Comparison of ENCODE assay signal across 23 mouse cellular contexts in the genomic region with DNA sequence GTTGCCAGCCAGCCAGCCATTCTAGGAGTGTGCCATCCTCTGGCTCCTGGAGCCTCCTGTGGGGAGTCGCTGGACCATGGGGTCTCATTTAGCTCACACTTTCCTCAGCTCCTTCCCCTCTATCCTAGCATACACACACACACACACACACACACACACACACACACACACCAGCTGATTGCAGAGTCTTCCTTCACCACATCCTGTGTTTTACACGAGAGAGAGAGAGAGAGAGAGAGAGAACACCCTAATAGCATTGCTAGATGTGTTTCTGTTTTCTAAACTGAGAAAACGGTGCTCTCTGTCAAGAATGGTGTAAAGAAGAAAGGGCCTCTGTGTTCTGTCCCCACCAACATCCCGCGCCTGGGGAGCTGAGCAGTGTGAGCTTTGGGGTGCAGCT. TPM values are rescaled to one million over a fixed set of nuclear protein-coding genes. Genes with fewer than 3 reads are reported as not detected.
DNase-seq lines count a peak whose midpoint lies in the region; ATAC-seq lines count a peak whose summit lies in the region.
"Had no signal": no experiment of that assay in that cellular context is flagged by ENCODE, and none has a peak within 500 bp of the region (broad histone marks: within the 10 kb centered on the region; RNA-seq: fewer than 3 reads in every experiment).

No protein-coding gene starts in this region.

- peak overlapping the region; percentile 33; the same call in 1 of the 2 replicates for H3K27ac ChIP-seq in neural tube, embryonic 13.5 days (replicated peaks)
- H3K27ac ChIP-seq: forebrain, embryonic 12.5 days; hindbrain, postnatal 0 days; stomach, embryonic 15.5 days had no signal

- H3K36me3 ChIP-seq in neural tube, embryonic 13.5 days, result no peaks in the 10 kb centered on the region
- H3K36me3 ChIP-seq: forebrain, embryonic 12.5 days; stomach, embryonic 15.5 days had no signal

- DNase-seq in neural tube, embryonic 10.5 days (ENCODE audit: extremely low spot score, low spot score), result no peak
- DNase-seq in natural killer cell, adult 2 months (ENCODE audit: low spot score in 2 of 2), result peak; percentile 60 to 71
- DNase-seq in thymus, postnatal 36 days, result peak; percentile 65 to 72
- DNase-seq in layer of hippocampus, adult 11-12 months (ENCODE audit: low spot score), result no peak
- DNase-seq in urinary bladder, postnatal 25 days (ENCODE audit: low spot score), result no peak
- no peak for DNase-seq in testis, postnatal 14 days (ENCODE audit: low spot score)
- DNase-seq: adrenal gland, adult 2 months; cerebellum, postnatal 25 days; heart, postnatal 36 days; kidney, adult 2 months; kidney, postnatal 36 days; layer of hippocampus, postnatal 36 days; right cerebral cortex, postnatal 4 days had no signal

- no peak overlapping the region for H3K9ac ChIP-seq in neural tube, embryonic 13.5 days
- H3K9ac ChIP-seq: forebrain, embryonic 12.5 days; stomach, embryonic 15.5 days had no signal

- no peaks in the 10 kb centered on the region for H3K9me3 ChIP-seq in neural tube, embryonic 13.5 days
- H3K9me3 ChIP-seq: forebrain, embryonic 12.5 days; megakaryocyte, embryonic 14.5 days; stomach, embryonic 15.5 days had no signal

- H3K27me3 ChIP-seq in neural tube, embryonic 13.5 days, result no peaks in the 10 kb centered on the region
- H3K27me3 ChIP-seq: forebrain, embryonic 12.5 days; megakaryocyte, embryonic 14.5 days; stomach, embryonic 15.5 days had no signal

- H3K4me3 ChIP-seq in neural tube, embryonic 13.5 days, result no peak overlapping the region
- H3K4me3 ChIP-seq: forebrain, embryonic 12.5 days; megakaryocyte, embryonic 14.5 days; stomach, embryonic 15.5 days had no signal

- H3K4me2 ChIP-seq in neural tube, embryonic 13.5 days, result no peak overlapping the region
- H3K4me2 ChIP-seq: forebrain, embryonic 12.5 days; heart, embryonic 11.5 days; liver, embryonic 11.5 days; stomach, embryonic 15.5 days had no signal

- peaks cover 8% of the 10 kb centered on the region for H3K4me1 ChIP-seq in neural tube, embryonic 13.5 days (replicated peaks)
- H3K4me1 ChIP-seq: forebrain, embryonic 12.5 days; stomach, embryonic 15.5 days had no signal

- no peak for ATAC-seq in neural tube, embryonic 13.5 days (ENCODE audit: low read depth)
- ATAC-seq in activated CD4-positive, CD25-positive, alpha-beta regulatory T cell, adult 4 months, result peak; percentile 57
- ATAC-seq: hindbrain, postnatal 0 days had no signal

- 77% methylated on average over 5 of the region's 5 CpGs for WGBS in neural tube, embryonic 13.5 days

RNA-seq across cellular contexts. Expression of gene Stk10, which starts 49.7 kb away (rescaled TPM):
- polyA plus RNA-seq in neural tube, embryonic 13.5 days (2015; fragmentation: Nextera tagmentation; extraction: Ambion mirVana), result 2.5 and 2.6 TPM in 2 replicates
- polyA plus RNA-seq in activated CD4-positive, CD25-positive, alpha-beta regulatory T cell, adult 4 months (2017; shearing (Covaris generic)), result 100 to 1,000 TPM in 1 of 2 experiments, 10 to 100 TPM in 1; 66.9 to 116 TPM

RNA-seq across cellular contexts. Expression of gene Efcab9, which starts 50.9 kb away (rescaled TPM):
- polyA plus RNA-seq in neural tube, embryonic 13.5 days (2015; fragmentation: Nextera tagmentation; extraction: Ambion mirVana), result 0.36 TPM in 1 of 2 replicates, not detected in the other
- 1 to 10 TPM; 1.1 to 1.2 TPM for polyA plus RNA-seq in activated CD4-positive, CD25-positive, alpha-beta regulatory T cell, adult 4 months (2017; shearing (Covaris generic))
- polyA plus RNA-seq: adrenal gland, adult 2 months; hindbrain, postnatal 0 days; kidney, adult 2 months; midbrain, postnatal 0 days; neural tube, embryonic 14.5 days had no signal

RNA-seq across cellular contexts. Expression of gene Fbxw11, which starts 59.7 kb away (rescaled TPM):
- polyA plus RNA-seq in neural tube, embryonic 13.5 days (2015; fragmentation: Nextera tagmentation; extraction: Ambion mirVana), result 106 and 119 TPM in 2 replicates
- 10 to 100 TPM; 21.3 TPM for polyA plus RNA-seq in activated CD4-positive, CD25-positive, alpha-beta regulatory T cell, adult 4 months (2017; shearing (Covaris generic))

Comparison
In these comparisons a context has a peak if more than half of its experiments do, and no peak if none do; other contexts are left out.
1. DNase-seq: peak in natural killer cell, adult 2 months (2 of 2) and thymus, postnatal 36 days (2 of 2); none in neural tube, embryonic 10.5 days (single experiment), layer of hippocampus, adult 11-12 months (single experiment), urinary bladder, postnatal 25 days (single experiment) and testis, postnatal 14 days (single experiment).
2. RNA of gene Stk10, which starts 49.7 kb away (polyA plus RNA-seq): 66.9 to 116 TPM in activated CD4-positive, CD25-positive, alpha-beta regulatory T cell, adult 4 months; 2.5 to 2.6 TPM in neural tube, embryonic 13.5 days; every median in the first group is over 10 times any median in the second.